Mouse (Mus musculus): ENCODE results near the gene Olfr1496. TPM values are rescaled to one million over a fixed set of nuclear protein-coding genes. Genes with fewer than 3 reads are reported as not detected.

Gene Olfr1496
- not detected for total RNA-seq (2023)

DNA sequence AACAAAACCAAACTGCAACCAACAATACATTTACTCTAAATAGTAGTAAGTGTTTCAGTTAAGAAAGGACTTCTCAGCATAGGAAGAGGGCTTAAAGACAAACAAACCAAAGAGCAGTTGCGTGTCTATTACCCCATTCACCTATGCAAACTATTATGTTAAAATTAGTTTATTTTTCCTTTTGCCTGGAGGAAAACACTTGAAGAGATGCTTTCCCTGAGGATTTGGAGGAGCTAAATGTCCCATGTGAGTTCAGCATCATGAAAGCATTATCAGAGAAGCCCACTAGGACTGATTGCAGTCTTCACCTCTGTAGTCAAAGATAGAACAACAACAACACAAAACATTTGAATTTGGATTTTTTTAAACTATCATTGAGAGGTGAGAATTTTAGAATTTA is at the start of gene Olfr1496:
TSS of gene Olfr1496 (plus strand) at position 301 of the 400 bp plus-strand sequence.

GRCm38 (mm10) chr19:13739428-13739827 is 38.2 kb upstream of the Olfr1496 start, which contains the start of gene Olfr1494:
TSS of gene Olfr1494 (plus strand) at chr19:13739728.

DNA sequence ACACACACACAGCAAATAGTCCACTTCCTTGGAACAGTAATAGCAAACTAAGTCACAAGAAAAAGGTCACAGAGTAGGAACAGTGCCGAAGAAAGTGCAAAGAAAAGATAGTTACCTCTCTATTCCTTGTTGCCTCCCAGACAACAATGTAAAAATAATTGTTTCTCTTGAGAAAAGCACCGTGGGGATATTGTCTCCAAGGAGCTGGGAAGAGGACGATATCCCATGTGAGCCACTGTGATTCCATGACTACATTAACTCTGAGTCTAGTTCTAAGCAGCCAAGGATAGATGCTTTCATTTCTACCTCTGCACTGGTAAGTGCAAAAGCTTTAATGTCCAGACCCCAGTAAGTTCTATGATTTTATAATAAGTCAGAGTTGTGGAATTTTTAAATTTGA is 13.4 kb upstream of the Olfr1496 start, which contains the start of gene Olfr1495:
TSS of gene Olfr1495 (plus strand) at position 301 of the 400 bp plus-strand sequence.

DNA sequence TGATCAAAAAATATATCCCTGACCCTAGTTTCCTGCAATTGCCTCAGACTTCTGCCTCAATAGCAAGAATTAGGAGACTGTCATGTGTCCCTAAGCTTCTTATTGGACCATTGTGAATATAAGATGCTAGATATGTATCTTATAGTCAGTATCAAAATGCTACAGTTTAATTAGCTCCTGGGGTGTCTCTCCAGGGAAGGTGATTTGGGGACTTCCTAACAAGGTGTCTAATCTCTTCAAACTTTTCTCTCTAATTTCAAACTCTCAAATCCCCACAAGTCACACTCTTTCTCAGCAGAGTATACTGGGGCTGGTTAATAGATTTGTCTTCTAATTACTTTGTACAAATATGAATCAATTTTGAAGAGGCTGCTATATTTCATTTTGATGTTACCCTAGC is 20.4 kb downstream of the Olfr1496 start, which contains the start of gene Olfr1497:
TSS of gene Olfr1497 (minus strand) at position 101 of the 400 bp plus-strand sequence.

DNA sequence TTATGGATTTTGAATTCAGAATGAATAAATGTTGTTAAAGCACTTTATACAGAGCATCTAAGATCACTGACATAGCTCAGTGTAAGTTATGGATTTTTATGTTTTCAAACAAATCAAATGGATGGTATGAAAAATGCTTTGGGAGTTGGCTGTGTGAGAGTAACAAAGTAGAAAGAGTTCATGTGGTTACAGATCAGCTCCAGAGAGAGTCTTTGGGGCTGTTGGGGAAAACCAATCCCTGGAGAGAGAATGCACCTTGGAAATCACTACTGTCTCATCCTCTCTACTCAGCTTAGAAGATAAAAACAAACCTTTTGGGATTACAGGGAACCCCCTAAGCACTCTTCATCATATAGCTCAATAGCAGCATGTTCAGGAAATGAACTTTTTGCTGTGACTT is 41.7 kb downstream of the Olfr1496 start, which contains the start of gene Olfr1499:
TSS of gene Olfr1499 (minus strand) at position 101 of the 400 bp plus-strand sequence.

DNA sequence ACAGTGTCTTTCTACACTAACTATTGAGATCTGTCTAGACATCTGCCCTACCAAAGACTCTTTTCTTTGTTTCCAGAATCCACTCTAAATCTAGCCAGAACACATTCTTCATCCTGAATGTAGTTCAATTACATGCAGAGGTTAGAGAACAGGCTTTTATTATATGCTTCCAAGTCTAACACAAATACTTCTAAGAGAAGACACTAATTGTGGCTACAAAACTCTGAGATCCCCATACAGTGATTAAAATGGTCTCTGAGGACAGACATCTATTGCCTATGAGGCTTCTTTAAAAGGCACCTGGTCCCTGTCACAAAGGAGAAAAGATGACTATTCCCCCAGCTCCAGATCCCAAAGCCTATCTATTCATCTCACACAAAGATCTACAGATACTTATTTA is 52.7 kb downstream of the Olfr1496 start, which contains the start of gene Olfr1500:
TSS of gene Olfr1500 (minus strand) at position 101 of the 400 bp plus-strand sequence.

Other genes starting within 250 kb of the Olfr1496 start
- gene Olfr1480, start 250.0 kb upstream of the Olfr1496 start, total RNA-seq (2023), result not detected
- not detected for gene Olfr1484, start 194.4 kb upstream of the Olfr1496 start, total RNA-seq (2023)
- not detected for gene Olfr1487, start 160.5 kb upstream of the Olfr1496 start, total RNA-seq (2023)
- gene Olfr1489, start 146.3 kb upstream of the Olfr1496 start, total RNA-seq (2023), result not detected
- not detected for gene Olfr1490, start 126.8 kb upstream of the Olfr1496 start, total RNA-seq (2023)
- gene Olfr1491, start 80.6 kb upstream of the Olfr1496 start, total RNA-seq (2023), result not detected
- not detected for gene Olfr1493-ps1, start 54.6 kb upstream of the Olfr1496 start, total RNA-seq (2023)
- gene Olfr1494, start 38.1 kb upstream of the Olfr1496 start, total RNA-seq (2023), result not detected
- not detected for gene Olfr1495, start 13.3 kb upstream of the Olfr1496 start, total RNA-seq (2023)
- not detected for gene Olfr1497, start 20.3 kb downstream of the Olfr1496 start, total RNA-seq (2023)
- gene Olfr1499, start 41.6 kb downstream of the Olfr1496 start, total RNA-seq (2023), result not detected
- not detected for gene Olfr1500, start 52.6 kb downstream of the Olfr1496 start, total RNA-seq (2023)
- gene Olfr1501, start 72.8 kb downstream of the Olfr1496 start, total RNA-seq (2023), result not detected
- not detected for gene Olfr1502, start 83.9 kb downstream of the Olfr1496 start, total RNA-seq (2023)
- not detected for gene Olfr1504, start 120.0 kb downstream of the Olfr1496 start, total RNA-seq (2023)
- gene Olfr1505, start 135.7 kb downstream of the Olfr1496 start, total RNA-seq (2023), result not detected

All from CD4-positive naive resting alpha-beta T cell, adult 57 days (primary cell).